Mouse (Mus musculus): Measurements from ENCODE around the gene Sorbs1.

- TF ChIP-seq CTCF (IDR thresholded peaks at IDR 0.05; ENCODE audit: low read depth) (peak; percentile 48), EP300 (IDR thresholded peaks at IDR 0.05; ENCODE audit: low read depth) (peak; percentile 89)
Observed at GRCm38 (mm10) chr19:40435045-40435444, 78.5 kb downstream of the Sorbs1 start.
